Comparison of ENCODE assay signal across 8 mouse cellular contexts in genomic region chr2:19909171-19909899, GRCm38 (mm10). TPM values are rescaled to one million over a fixed set of nuclear protein-coding genes. Genes with fewer than 3 reads are reported as not detected.
DNase-seq lines count a peak whose midpoint lies in the region; ATAC-seq and TF ChIP-seq lines count a peak whose summit lies in the region.

Gene Etl4 (plus strand): TSS chr2:19909780.

- H3K9ac ChIP-seq in embryonic facial prominence, embryonic 12.5 days = peak within 1 kb of the TSS; percentile 31
- 0 out of 2 replicates have a peak within 1 kb of the TSS, but pooled peaks have one; percentile 4 for H3K9ac ChIP-seq in kidney, postnatal 0 days (ENCODE audit: low read depth, low read length)
- no peak within 1 kb of the TSS for H3K9ac ChIP-seq in limb, embryonic 15.5 days
- H3K9ac ChIP-seq in neural tube, embryonic 12.5 days = peak within 1 kb of the TSS; percentile 47

- no peaks in the 10 kb centered on the region for H3K36me3 ChIP-seq in embryonic facial prominence, embryonic 12.5 days
- H3K36me3 ChIP-seq in kidney, postnatal 0 days (ENCODE audit: insufficient read depth, low read length) = no peaks in the 10 kb centered on the region
- no peaks in the 10 kb centered on the region for H3K36me3 ChIP-seq in limb, embryonic 15.5 days
- H3K36me3 ChIP-seq in neural tube, embryonic 12.5 days = no peaks in the 10 kb centered on the region

- WGBS in embryonic facial prominence, embryonic 12.5 days = 1% methylated on average over 35 of the region's 37 CpGs
- under 1% methylated on average over 37 of the region's 37 CpGs for WGBS in kidney, postnatal 0 days
- under 1% methylated on average over 37 of the region's 37 CpGs for WGBS in limb, embryonic 15.5 days
- WGBS in neural tube, embryonic 12.5 days = under 1% methylated on average over 37 of the region's 37 CpGs

- peaks cover 12% of the 10 kb centered on the region; the same call in 1 of the 2 replicates for H3K4me1 ChIP-seq in embryonic facial prominence, embryonic 12.5 days
- 0 out of 2 replicates have a peak, but pooled peaks cover 5% of the 10 kb centered on the region for H3K4me1 ChIP-seq in kidney, postnatal 0 days (replicated peaks; ENCODE audit: insufficient read depth, low read length)
- peaks cover 13% of the 10 kb centered on the region for H3K4me1 ChIP-seq in limb, embryonic 15.5 days
- H3K4me1 ChIP-seq in neural tube, embryonic 12.5 days = no peaks in the 10 kb centered on the region

- H3K27ac ChIP-seq in embryonic facial prominence, embryonic 12.5 days = no peak within 1 kb of the TSS
- no peak within 1 kb of the TSS for H3K27ac ChIP-seq in kidney, postnatal 0 days
- H3K27ac ChIP-seq in limb, embryonic 15.5 days = no peak within 1 kb of the TSS
- no peak within 1 kb of the TSS for H3K27ac ChIP-seq in neural tube, embryonic 12.5 days

- peak; percentile 89 for ATAC-seq in embryonic facial prominence, embryonic 12.5 days (ENCODE audit: insufficient number of reproducible peaks, insufficient read depth, low FRiP score, low TSS enrichment)
- ATAC-seq in kidney, postnatal 0 days (replicated peaks; ENCODE audit: low FRiP score, low read depth) = peak; percentile 83
- peak; percentile 79 for ATAC-seq in limb, embryonic 15.5 days (ENCODE audit: insufficient number of reproducible peaks, low FRiP score, low TSS enrichment, low read depth)
- peak; percentile 95 for ATAC-seq in neural tube, embryonic 12.5 days (ENCODE audit: low FRiP score, low read depth)
- ATAC-seq in megakaryocyte-erythroid progenitor cell, adult 5-6 weeks (replicated peaks; ENCODE audit: low FRiP score, low TSS enrichment, poor library complexity, severe bottlenecking) = no peak

- no peak for DNase-seq in urinary bladder, adult 2 months (ENCODE audit: low spot score)
- no peak for DNase-seq in urinary bladder, postnatal 25 days (ENCODE audit: low spot score)
- DNase-seq in heart, adult 11 months = peak; percentile 89
- DNase-seq in kidney, postnatal 0 days (ENCODE audit: low spot score) = peak; percentile 84

- H3K4me2 ChIP-seq in embryonic facial prominence, embryonic 12.5 days (replicated peaks) = peak within 1 kb of the TSS; percentile 79
- peak within 1 kb of the TSS; percentile 85 for H3K4me2 ChIP-seq in kidney, postnatal 0 days (ENCODE audit: low read length)
- H3K4me2 ChIP-seq in limb, embryonic 15.5 days = peak within 1 kb of the TSS; percentile 90
- peak within 1 kb of the TSS; percentile 97 for H3K4me2 ChIP-seq in neural tube, embryonic 12.5 days (replicated peaks)

- peak; percentile 64 for TF ChIP-seq CTCF in kidney, postnatal 0 days (IDR thresholded peaks at IDR 0.05; ENCODE audit: low read depth)

- H3K9me3 ChIP-seq in embryonic facial prominence, embryonic 12.5 days = no peaks in the 10 kb centered on the region
- H3K9me3 ChIP-seq in kidney, postnatal 0 days (replicated peaks; ENCODE audit: low read length) = no peaks in the 10 kb centered on the region
- H3K9me3 ChIP-seq in limb, embryonic 15.5 days = no peaks in the 10 kb centered on the region
- no peaks in the 10 kb centered on the region for H3K9me3 ChIP-seq in neural tube, embryonic 12.5 days

- H3K4me3 ChIP-seq in embryonic facial prominence, embryonic 12.5 days = peak within 1 kb of the TSS; percentile 49
- H3K4me3 ChIP-seq in kidney, postnatal 0 days (replicated peaks; ENCODE audit: low read depth, low read length) = peak within 1 kb of the TSS; percentile 41
- peak within 1 kb of the TSS; percentile 47 for H3K4me3 ChIP-seq in limb, embryonic 15.5 days
- H3K4me3 ChIP-seq in neural tube, embryonic 12.5 days = peak within 1 kb of the TSS; percentile 51

- peaks cover 35% of the 10 kb centered on the region for H3K27me3 ChIP-seq in embryonic facial prominence, embryonic 12.5 days
- H3K27me3 ChIP-seq in kidney, postnatal 0 days (ENCODE audit: insufficient read depth, low read length) = peaks cover 17% of the 10 kb centered on the region
- peaks cover 49% of the 10 kb centered on the region for H3K27me3 ChIP-seq in limb, embryonic 15.5 days
- peaks cover 33% of the 10 kb centered on the region for H3K27me3 ChIP-seq in neural tube, embryonic 12.5 days (replicated peaks)

RNA-seq across cellular contexts. Expression of gene Etl4, which starts in this region (rescaled TPM):
- polyA plus RNA-seq in urinary bladder, adult 2 months (2012; rRNA removed) = 40.5 and 41.7 TPM in 2 replicates
- polyA plus RNA-seq in embryonic facial prominence, embryonic 12.5 days (2016; fragmentation: Nextera tagmentation; extraction: Ambion mirVana) = 26.4 and 28.4 TPM in 2 replicates
- 37.4 and 38.0 TPM in 2 replicates for polyA plus RNA-seq in kidney, postnatal 0 days (2015; fragmentation: Nextera tagmentation; extraction: Ambion mirVana)
- 32.6 and 33.5 TPM in 2 replicates for polyA plus RNA-seq in limb, embryonic 15.5 days (2015; fragmentation: Nextera tagmentation; extraction: Ambion mirVana)
- polyA plus RNA-seq in neural tube, embryonic 12.5 days (2016; fragmentation: Nextera tagmentation; extraction: Ambion mirVana) = 10.4 and 12.7 TPM in 2 replicates
- total RNA-seq in megakaryocyte-erythroid progenitor cell, adult 5-6 weeks (2014; fragmentation: Nextera tagmentation) = not detected in 2 replicates
- not detected in 2 replicates for total RNA-seq in megakaryocyte-erythroid progenitor cell, adult 5-6 weeks (2017)

Comparison
In these comparisons a context has a peak if more than half of its experiments do, and no peak if none do; other contexts are left out.
1. DNase-seq: peak in heart, adult 11 months (single experiment) and kidney, postnatal 0 days (single experiment); none in urinary bladder, adult 2 months (single experiment) and urinary bladder, postnatal 25 days (single experiment).
2. Peak in every context shown above with its lines, with median percentiles within 50 percentile points of each other: H3K4me2 ChIP-seq and H3K4me3 ChIP-seq.